Mouse (Mus musculus) thymus, adult 2 months (tissue): ENCODE results near the gene Gart. TPM values are rescaled to one million over a fixed set of nuclear protein-coding genes. Genes with fewer than 3 reads are reported as not detected.

ENCODE experiments used
- DNase-seq: peaks from one replicate; pipeline ENCODE4 v3.0.0; 2021
- H3K27ac ChIP-seq: fragments of 200-500 bp; 2 replicates; pipeline ENCODE4 v1.5.1; 2012; ENCODE audit warnings: low read length, control low read depth; ENCODE audit not compliant: control insufficient read depth, insufficient read depth
- H3K27me3 ChIP-seq: fragments of 200-500 bp; 2 replicates; pipeline ENCODE4 v1.6.1; 2012; ENCODE audit warnings: mild to moderate bottlenecking, low read length, moderate library complexity, mixed read lengths; ENCODE audit not compliant: control insufficient read depth, insufficient read depth
- H3K36me3 ChIP-seq: fragments of 200-500 bp; 2 replicates; pipeline ENCODE4 v1.6.1; 2012; ENCODE audit warnings: mild to moderate bottlenecking, low read length, moderate library complexity; ENCODE audit not compliant: control insufficient read depth, insufficient read depth
- H3K4me1 ChIP-seq: fragments of 200-500 bp; replicated peaks from 2 replicates; pipeline ENCODE4 v1.6.1; 2012; ENCODE audit warnings: low read length; ENCODE audit not compliant: control insufficient read depth, insufficient read depth
- H3K4me3 ChIP-seq: fragments of 200-500 bp; 2 replicates; pipeline ENCODE4 v1.5.1; 2012; ENCODE audit warnings: mild to moderate bottlenecking, low read length, control low read depth, moderate library complexity; ENCODE audit not compliant: control insufficient read depth, insufficient read depth
- CTCF ChIP-seq: fragments of 200-500 bp; IDR thresholded peaks from 2 replicates; pipeline ENCODE4 v1.5.1; 2012; ENCODE audit warnings: mild to moderate bottlenecking, control low read depth, low read length, moderate library complexity, borderline replicate concordance; ENCODE audit not compliant: control insufficient read depth, poor library complexity, insufficient read depth; ENCODE audit errors: extremely low read depth
- POLR2A ChIP-seq: fragments of 200-500 bp; IDR thresholded peaks from 2 replicates; pipeline ENCODE4 v1.6.1; 2012; ENCODE audit warnings: mild to moderate bottlenecking, low read length, control low read depth, moderate library complexity; ENCODE audit not compliant: control insufficient read depth, poor library complexity, insufficient read depth; ENCODE audit errors: extremely low read depth
- WGBS: fragments of 180-500 bp; shearing (Covaris S2); methylation state at CpG from one replicate; pipeline ENCODE4 v1.1.7; 2018; 5-methylcytosine and 5-hydroxymethylcytosine counted together
- polyA plus RNA-seq: library from polyadenylated mRNA; depleted of rRNA; stranded (reverse); fragments of >200 nt; gene quantifications from 2 replicates; pipeline ENCODE4 v1.2.3, GENCODE M21; 2012

Gene Gart
- polyA plus RNA-seq, 1 experiment: 44.6 TPM

DNA sequence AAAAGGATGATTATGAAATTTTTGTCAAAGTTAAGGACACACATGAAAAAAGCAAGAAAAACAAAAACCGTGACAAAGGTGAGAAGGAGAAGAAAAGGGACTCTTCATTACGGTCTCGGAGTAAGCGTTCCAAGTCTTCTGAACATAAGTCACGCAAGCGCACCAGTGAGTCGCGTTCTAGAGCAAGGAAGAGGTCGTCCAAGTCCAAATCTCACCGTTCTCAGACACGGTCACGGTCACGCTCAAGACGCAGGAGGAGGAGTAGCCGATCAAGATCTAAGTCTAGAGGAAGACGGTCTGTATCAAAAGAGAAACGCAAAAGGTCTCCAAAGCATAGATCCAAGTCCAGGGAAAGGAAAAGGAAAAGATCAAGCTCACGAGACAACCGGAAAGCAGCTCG, 13.0 kb upstream of the Gart start:
- H3K4me1 ChIP-seq: no peaks in the 10 kb centered on the region

GRCm38 (mm10) chr16:91658471-91658870, 11.7 kb upstream of the Gart start:
- no peak for DNase-seq

More for the DNA sequence above, 13.0 kb upstream of the Gart start:
- Histone ChIP-seq H3K27ac (no peak overlapping the region), H3K27me3 (no peaks in the 10 kb centered on the region), H3K4me3 (no peak overlapping the region), H3K36me3 (peaks cover 94% of the 10 kb centered on the region)
- DNase-seq: no peak
- no peak for TF ChIP-seq POLR2A
- TF ChIP-seq CTCF: no peak
- 99% methylated on average over 20 of the region's 20 CpGs for WGBS

DNA sequence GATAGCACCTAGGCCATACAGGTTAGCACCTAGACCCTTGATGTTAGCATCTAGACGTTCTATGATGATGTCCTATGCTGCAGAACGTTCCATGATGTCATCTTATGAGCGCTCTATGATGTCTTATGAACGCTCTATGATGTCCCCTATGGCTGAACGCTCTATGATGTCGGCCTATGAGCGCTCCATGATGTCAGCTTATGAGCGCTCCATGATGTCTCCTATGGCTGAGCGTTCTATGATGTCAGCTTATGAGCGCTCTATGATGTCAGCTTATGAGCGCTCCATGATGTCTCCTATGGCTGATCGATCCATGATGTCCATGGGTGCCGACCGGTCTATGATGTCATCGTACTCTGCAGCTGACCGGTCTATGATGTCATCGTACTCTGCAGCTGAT, 10.5 kb upstream of the Gart start:
- Histone ChIP-seq H3K27ac (no peak overlapping the region), H3K4me3 (no peak overlapping the region), H3K27me3 (no peaks in the 10 kb centered on the region), H3K4me1 (no peaks in the 10 kb centered on the region), H3K36me3 (peaks cover 88% of the 10 kb centered on the region)
- TF ChIP-seq CTCF: no peak
- TF ChIP-seq POLR2A: no peak
- DNase-seq: no peak
- WGBS: 99% methylated on average over 17 of the region's 17 CpGs

More at GRCm38 (mm10) chr16:91658471-91658870, 11.7 kb upstream of the Gart start:
- peaks cover 95% of the 10 kb centered on the region for H3K36me3 ChIP-seq
- no peak overlapping the region for H3K4me3 ChIP-seq
- H3K27ac ChIP-seq: no peak overlapping the region
- no peak for TF ChIP-seq CTCF
- TF ChIP-seq POLR2A: no peak
- H3K4me1 ChIP-seq: no peaks in the 10 kb centered on the region
- WGBS: 95% methylated on average over 5 of the region's 5 CpGs
- no peaks in the 10 kb centered on the region for H3K27me3 ChIP-seq

DNA sequence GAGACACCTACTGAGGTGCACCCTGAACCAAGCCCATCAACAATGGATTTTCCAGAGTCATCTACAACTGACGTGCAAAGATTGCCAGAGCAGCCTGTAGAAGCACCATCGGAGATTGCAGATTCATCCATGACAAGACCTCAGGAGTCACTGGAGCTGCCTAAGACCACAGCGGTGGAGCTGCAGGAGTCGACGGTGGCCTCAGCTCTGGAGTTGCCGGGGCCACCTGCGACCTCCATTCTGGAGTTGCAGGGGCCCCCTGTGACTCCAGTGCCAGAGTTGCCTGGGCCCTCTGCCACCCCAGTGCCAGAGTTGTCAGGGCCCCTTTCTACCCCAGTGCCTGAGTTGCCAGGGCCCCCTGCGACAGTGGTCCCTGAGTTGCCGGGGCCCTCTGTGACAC, 8.5 kb upstream of the Gart start:
- H3K27me3 ChIP-seq: no peaks in the 10 kb centered on the region
- TF ChIP-seq POLR2A: no peak
- TF ChIP-seq CTCF: no peak
- DNase-seq: no peak
- H3K36me3 ChIP-seq: peaks cover 80% of the 10 kb centered on the region
- H3K27ac ChIP-seq: no peak overlapping the region
- H3K4me1 ChIP-seq: no peaks in the 10 kb centered on the region; the same call in 1 of the 2 replicates
- 97% methylated on average over 9 of the region's 9 CpGs for WGBS
- H3K4me3 ChIP-seq: no peak overlapping the region

DNA sequence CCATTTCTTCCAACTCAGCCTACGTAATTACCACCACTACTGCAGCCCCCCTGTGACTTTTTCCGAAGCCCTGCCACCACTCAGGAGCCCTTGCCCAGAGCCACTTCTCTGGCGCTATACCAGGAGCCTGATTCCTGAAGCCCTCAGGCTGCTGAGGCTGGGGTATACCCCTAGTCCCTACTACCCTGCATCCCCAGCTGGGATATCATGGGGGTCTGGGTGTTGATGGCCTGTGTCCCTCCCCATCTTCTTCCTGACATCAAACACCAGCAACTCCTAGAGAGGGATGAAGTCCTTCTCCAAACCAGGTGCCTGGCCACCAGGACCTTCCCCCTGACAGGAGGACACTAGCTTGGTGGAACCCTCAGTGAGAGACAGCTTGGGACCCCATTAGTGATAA, 5.4 kb upstream of the Gart start:
- Histone ChIP-seq H3K4me3 (no peak overlapping the region), H3K27ac (no peak overlapping the region), H3K36me3 (peaks cover 49% of the 10 kb centered on the region), H3K27me3 (no peaks in the 10 kb centered on the region), H3K4me1 (peaks cover 2% of the 10 kb centered on the region)
- WGBS: 100% methylated on average over 3 of the region's 3 CpGs
- TF ChIP-seq POLR2A (no peak), CTCF (no peak)
- no peak for DNase-seq

- Histone ChIP-seq H3K4me3 (no peak overlapping the region), H3K36me3 (peaks cover 25% of the 10 kb centered on the region), H3K27me3 (no peaks in the 10 kb centered on the region), H3K27ac (no peak overlapping the region), H3K4me1 (peaks cover 2% of the 10 kb centered on the region)
- no peak for DNase-seq
- TF ChIP-seq CTCF: no peak
- no peak for TF ChIP-seq POLR2A
These were observed 3.0 kb upstream of the Gart start for GRCm38 (mm10) chr16:91649781-91650180.

GRCm38 (mm10) chr16:91649246-91649645, 2.5 kb upstream of the Gart start:
- WGBS: 48% methylated on average over 3 of the region's 3 CpGs
- TF ChIP-seq POLR2A: no peak
- no peak for TF ChIP-seq CTCF
- Histone ChIP-seq H3K27me3 (no peaks in the 10 kb centered on the region), H3K27ac (no peak overlapping the region), H3K4me3 (no peak overlapping the region), H3K36me3 (peaks cover 19% of the 10 kb centered on the region), H3K4me1 (peaks cover 2% of the 10 kb centered on the region)
- no peak for DNase-seq
